Mouse (Mus musculus) layer of hippocampus, adult 2 months (tissue): Measurements from ENCODE around the gene Snx21. TPM values are rescaled to one million over a fixed set of nuclear protein-coding genes. Genes with fewer than 3 reads are reported as not detected.

Experiments
- DNase-seq, 2 experiments: peaks; one replicate each; pipeline ENCODE4 v3.0.0; 2022; ENCODE audit warnings: low spot score in 2 of 2
- H3K27ac ChIP-seq: fragments of 200-600 bp; 2 replicates; pipeline ENCODE4 v1.8.1; 2022
- H3K4me3 ChIP-seq: fragments of 200-600 bp; 2 replicates; pipeline ENCODE4 v1.8.1; 2022; ENCODE audit warnings: mild to moderate bottlenecking
- CTCF ChIP-seq: fragments of 200-600 bp; conservative IDR thresholded peaks from 2 replicates; pipeline ENCODE4 v1.8.1; 2022; ENCODE audit warnings: antibody characterized with exemption, mild to moderate bottlenecking, moderate library complexity
- total RNA-seq, 2 experiments: library from RNA; stranded (reverse); gene quantifications; 2 replicates each; pipeline ENCODE4 v1.2.3; 2021

Snx21 gene
- total RNA-seq, 2 experiments from 2014 or later = 39.8 TPM

DNA sequence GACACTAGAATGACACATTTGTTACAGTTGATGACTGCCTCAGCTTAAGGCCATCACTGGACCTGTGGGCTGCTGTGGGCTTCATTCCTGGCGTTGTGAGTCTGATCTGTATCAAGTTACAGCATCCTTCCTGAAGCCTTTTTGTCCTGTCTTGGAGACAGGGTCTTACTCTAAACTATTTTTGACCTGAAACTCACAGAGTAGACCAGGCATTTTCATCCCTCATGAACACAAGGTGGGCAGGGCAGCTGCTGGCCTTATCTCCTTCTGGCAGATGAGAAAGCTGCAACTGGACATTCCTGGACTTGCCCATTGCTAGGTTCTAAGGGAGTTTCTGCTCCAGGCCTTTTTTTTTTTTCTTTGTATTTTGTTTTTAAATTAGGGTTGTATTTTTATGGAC lies 26.9 kb upstream of the Snx21 start:
- TF ChIP-seq CTCF = no peak
- H3K4me3 ChIP-seq = no peak overlapping the region
- no peak for DNase-seq
- no peak overlapping the region for H3K27ac ChIP-seq

DNA sequence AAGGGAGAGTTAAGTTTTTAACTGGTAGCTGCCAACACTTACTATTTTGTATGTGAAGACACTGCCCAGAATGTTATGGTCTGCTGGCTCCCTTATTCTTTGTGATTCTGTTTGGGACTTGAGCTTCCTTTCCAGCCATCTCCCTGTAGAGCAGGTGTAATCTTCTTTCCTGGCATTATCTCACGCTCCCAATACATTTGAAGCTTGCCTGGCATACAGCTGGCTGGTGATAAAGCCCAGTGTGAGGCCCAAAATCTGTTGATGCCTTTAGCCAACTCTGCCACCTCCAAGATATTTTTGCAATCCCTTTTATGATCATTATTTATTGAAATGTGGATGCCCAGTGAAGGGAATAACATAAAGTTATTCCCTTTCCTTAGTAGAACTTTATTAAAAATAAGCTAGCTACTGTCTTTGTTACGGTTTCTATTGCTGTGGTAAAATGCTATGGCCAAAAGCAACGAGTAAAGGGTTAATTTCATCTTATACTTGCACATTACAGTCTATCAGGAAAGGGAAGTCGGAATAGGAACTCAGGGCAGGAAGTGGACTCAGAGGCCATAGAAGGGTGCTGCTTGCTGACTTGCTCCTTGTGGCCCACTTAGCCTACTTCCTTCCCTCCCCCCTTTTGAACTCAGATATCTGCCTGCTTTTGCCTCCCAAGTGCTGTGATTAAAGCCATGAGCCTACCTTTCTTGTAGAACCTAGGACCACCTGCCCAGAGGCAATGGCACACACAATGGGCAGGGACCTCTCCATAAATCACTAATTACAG lies 25.4 kb upstream of the Snx21 start:
- TF ChIP-seq CTCF = no peak
- no peak for DNase-seq
- Histone ChIP-seq H3K4me3 (no peak overlapping the region), H3K27ac (no peak overlapping the region)

DNA sequence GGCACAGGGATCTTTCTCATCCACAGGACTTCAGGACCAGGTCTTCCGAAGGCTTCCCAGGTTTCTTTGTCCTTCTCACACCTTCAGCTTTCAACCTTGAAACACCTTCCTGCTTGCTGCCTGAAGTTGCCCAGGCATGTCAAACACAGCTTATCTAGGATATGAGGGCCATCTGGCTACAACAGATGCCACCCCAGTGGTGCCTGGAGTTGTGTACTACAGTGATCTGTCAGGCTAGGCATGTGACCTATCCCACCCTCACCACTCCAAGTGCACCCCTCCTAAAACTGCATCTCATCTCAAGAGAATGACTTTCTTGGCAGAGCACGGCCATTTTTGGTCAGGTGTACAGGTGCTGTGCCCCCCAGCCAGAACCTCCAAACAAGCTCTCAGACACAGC lies 24.1 kb upstream of the Snx21 start:
- Histone ChIP-seq H3K27ac (peak overlapping the region; percentile 8; the same call in 1 of the 2 replicates), H3K4me3 (no peak overlapping the region)
- DNase-seq = no peak
- TF ChIP-seq CTCF = no peak

DNA sequence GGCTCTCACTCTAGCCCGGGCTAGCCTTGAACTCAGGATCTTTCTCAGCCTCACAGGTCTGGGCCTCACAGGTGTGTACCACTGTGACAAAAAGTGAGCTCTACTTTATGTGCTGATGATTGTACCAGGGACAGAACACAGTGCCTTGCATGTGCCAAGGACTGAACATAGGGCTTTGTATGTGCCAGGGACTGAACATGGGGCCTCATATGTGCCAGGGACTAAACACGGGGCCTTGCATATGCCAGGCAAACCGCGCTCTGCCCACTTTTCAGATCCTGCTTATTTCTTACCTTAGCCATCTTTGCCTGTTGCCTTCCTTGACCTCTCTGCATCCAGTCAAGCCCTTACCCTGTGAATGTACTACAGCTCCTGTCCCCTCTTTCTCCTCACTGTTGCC lies 23.7 kb upstream of the Snx21 start:
- TF ChIP-seq CTCF = no peak
- DNase-seq = no peak
- Histone ChIP-seq H3K4me3 (no peak overlapping the region), H3K27ac (peak overlapping the region; percentile 8; the same call in 1 of the 2 replicates)

DNA sequence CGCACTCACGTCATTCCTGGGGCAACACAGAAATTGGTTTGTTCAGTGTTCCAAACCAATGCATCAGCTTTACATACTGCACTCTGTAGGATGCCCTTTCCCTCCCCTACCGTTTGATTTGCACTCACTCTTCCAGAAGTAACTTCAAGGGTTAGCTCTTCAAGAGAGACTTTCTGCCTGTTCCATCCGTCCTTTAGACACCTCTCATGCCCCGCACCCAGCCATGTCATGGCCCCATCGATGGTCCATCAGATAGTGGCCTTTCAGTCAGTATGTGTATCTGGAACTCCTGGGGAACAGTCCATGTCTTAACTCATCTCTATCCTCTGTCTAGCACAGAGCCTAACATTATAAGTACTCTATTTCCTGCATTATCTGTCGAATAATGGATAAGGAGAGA lies 23.0 kb upstream of the Snx21 start:
- DNase-seq = no peak
- no peak for TF ChIP-seq CTCF
- Histone ChIP-seq H3K27ac (no peak overlapping the region), H3K4me3 (no peak overlapping the region)

DNA sequence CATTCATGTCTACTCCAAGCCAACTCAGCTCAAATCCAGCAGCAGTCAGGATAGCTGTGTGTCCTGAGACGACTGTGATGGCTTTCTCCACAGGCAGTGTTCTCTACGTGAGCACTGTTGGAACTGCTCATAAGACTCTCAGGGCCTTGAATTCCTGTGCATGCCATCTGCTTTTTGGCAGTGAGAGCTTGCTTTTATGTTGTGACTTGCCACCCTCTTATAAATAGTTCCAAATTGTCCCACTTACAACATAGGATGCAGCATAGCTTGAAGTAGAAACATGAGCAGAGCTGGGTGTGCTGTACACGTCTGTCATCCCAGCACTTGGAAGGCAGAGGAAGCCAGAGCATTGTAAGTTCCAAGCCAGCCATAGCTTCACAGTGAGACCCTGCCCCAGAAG lies 19.8 kb upstream of the Snx21 start:
- Histone ChIP-seq H3K27ac (peak overlapping the region; percentile 48; the same call in 1 of the 2 replicates), H3K4me3 (no peak overlapping the region)
- no peak for TF ChIP-seq CTCF
- peak in 1 of 2 experiments; percentile 39 for DNase-seq

DNA sequence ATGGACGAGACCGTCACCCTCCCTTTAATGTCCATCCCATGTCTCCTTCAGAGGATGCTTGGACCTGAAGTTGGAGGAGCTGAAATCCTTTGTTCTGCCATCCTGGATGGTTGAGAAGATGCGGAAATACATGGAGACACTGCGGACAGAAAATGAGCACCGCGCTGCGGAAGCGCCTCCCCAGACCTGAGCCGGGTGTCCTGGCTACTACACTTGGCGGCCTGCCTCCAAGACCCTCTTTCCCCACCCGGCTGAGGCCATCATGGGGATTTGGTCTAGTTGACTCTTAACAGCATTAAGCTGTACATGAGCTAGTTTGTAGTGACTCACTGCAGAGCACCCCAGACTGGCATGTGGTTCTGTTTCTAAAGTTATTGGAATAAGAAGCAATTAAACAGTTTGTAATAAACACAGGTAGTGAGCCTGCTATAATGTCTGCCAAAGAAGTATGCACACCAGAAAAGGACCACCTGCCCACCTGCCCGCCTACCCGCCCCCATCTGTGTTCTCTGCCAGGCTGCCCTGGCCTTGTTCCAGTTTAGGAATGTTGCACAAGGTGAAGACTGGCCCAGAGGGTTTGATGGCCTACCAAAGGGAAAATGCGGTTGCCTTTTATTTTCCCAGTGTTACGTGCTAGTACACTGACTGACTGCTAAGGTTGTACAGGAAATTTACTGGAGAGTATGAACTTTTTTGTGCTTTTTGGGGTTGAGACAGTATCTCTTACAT lies 17.6 kb upstream of the Snx21 start:
- no peak for TF ChIP-seq CTCF
- DNase-seq = no peak
- Histone ChIP-seq H3K27ac (no peak overlapping the region), H3K4me3 (no peak overlapping the region)

DNA sequence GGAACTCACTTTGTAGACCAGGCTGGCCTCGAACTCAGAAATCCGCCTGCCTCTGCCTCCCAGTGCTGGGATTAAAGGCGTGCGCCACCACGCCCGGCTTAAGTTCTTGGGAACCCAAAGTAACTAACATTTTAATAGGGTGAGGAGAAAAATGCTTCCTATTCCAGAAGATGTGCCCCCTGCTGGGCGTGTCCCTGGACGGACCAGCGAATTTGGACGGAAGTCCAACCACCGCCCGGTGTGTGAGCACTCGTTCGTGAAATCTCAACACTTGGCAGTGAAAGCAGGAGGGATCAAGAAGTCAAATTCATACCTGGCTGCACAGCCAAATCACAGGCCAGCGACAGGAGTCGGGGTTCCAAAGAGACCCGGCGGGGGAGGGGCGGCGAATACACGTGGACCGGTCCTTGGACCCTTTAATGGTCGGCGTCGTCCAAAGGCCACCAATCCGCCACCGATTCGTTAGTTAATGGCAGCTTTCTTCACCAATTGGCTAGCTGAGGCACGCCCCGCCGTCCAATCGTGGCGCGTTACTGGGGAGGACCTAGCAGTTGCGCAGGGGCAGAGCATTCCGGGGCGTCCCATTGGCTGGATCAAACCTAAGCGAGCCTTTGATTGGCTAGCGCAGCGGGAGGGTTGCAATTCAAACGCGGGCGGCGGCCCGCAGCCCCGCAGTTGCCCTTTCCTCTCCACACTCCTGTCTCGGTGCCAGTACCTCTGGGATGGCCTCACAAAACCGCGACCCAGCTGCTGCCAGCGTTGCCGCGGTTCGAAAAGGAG lies 16.2 kb upstream of the Snx21 start, which contains the start of gene Ube2c:
Ube2c (plus strand) TSS at position 641 of the 780 bp plus-strand sequence.
- peak within 1 kb of the TSS; percentile 67 for H3K4me3 ChIP-seq
- peak; percentile 98 for DNase-seq
- peak; percentile 58 for TF ChIP-seq CTCF
- H3K27ac ChIP-seq = no peak within 1 kb of the TSS

DNA sequence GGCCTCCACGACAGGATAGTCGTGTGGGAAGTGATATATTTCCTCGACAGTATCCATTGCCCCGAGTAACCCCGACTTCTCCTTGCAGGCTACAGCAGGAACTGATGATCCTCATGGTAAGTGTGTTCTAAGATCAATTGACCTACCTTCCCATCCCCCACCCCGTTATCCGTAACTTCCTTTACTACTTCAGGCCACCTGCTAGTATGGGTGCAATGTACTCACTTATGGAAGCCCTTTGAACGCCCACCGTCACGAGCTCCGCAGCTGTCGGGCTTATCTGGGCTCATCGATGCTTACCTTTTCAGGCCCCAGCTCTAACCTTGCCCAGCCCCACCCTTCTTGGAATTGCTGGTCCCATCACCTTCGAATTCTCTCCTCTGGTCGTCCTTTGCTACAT lies 15.3 kb upstream of the Snx21 start:
- no peak for TF ChIP-seq CTCF
- Histone ChIP-seq H3K4me3 (peak overlapping the region; percentile 67; the same call in 1 of the 2 replicates), H3K27ac (no peak overlapping the region)
- no peak for DNase-seq

DNA sequence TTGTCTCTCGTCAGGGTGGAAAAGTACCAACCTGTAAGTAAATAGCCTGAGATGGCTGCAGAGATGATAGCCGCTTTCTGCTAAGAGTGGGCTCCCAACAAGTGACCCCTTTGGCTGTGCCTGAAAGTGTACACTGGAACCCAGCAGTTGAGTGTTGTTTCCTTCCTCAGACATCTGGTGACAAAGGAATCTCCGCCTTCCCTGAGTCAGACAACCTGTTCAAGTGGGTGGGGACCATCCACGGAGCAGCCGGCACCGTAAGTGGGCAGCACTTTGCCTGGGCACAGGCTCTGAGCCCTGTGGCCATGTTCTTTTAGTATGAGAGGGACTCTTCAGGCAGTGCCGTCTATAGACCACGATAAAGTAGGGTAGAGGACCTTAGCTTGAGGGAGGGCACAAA lies 14.5 kb upstream of the Snx21 start:
- H3K4me3 ChIP-seq = no peak overlapping the region
- TF ChIP-seq CTCF = no peak
- no peak for DNase-seq

DNA sequence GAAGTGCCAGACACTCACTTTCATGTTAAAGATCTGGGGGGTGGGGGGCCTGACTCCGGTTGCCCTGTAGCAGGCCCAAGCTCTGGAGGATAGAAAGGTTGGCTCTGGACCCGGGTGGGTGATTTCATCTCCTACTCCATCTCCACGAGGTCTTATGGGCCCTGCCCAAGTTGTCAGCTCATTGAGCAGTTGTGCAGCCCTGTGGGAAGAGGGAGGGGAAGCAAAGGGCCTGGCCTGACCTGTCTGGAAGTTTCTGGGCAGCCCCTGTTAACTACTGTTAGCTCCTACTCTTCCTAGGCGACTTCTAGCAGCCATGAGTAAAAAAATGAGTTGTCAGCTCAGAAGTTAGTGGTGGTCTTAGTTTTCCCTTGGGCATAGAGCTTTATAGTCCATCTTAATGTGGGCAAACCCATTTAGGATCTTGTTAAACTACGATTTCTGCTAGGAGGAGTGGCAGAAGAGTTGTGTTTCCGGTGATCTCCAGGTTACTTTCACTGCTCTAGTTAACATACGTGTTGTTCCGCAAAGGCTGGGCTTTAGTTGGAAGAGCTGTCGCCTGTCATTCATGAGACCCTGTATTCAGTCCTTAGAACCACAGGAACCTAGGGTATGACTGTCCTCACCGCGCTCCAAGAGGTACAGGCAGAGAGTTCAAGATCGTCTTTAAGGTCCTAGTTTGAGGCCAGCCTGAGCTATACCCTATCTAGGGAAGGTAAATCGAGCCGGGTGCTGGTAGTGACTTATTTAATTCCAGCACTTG lies 12.2 kb upstream of the Snx21 start:
- no peak overlapping the region for H3K4me3 ChIP-seq

More for the DNA sequence above, 14.5 kb upstream of the Snx21 start:
- no peak overlapping the region for H3K27ac ChIP-seq

DNA sequence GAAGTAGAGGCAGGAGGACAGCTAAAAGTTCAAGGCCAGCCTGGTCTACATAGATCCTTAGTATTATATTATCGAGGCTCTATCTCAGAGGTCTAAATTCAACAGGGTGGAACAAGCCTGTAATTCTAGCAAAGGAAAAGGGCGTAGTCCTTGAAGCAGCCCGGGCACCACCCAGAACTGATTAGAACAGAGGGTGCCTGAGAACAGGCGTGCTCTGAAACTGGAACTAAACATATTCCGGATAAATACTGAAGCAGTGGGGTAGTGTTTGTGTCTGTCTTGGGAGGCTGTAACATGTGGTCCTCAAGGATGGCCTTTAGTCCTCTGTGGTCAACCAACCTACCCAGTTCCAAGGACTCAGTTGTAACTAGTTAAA lies 11.6 kb upstream of the Snx21 start:
- DNase-seq = no peak
- Histone ChIP-seq H3K4me3 (no peak overlapping the region), H3K27ac (no peak overlapping the region)
- TF ChIP-seq CTCF = no peak

More for the DNA sequence above, 12.2 kb upstream of the Snx21 start:
- no peak for TF ChIP-seq CTCF
- DNase-seq = no peak
- no peak overlapping the region for H3K27ac ChIP-seq
